Mouse (Mus musculus) midbrain, embryonic 14.5 days (tissue): ENCODE data around the gene Podxl2. TPM values are rescaled to one million over a fixed set of nuclear protein-coding genes. Genes with fewer than 3 reads are reported as not detected.

Source experiments
- ATAC-seq: fragments of 200-750 bp; cut with Nextera tagmentation; 2 replicates; pipeline ENCODE4 v1.8.0; 2017; ENCODE audit warnings: moderate number of reproducible peaks, moderate library complexity; ENCODE audit not compliant: low FRiP score, low TSS enrichment
- DNase-seq: peaks from one replicate; pipeline ENCODE4 v3.0.0-alpha.2; 2015
- H3K27ac ChIP-seq: fragments of 300-500 bp; sonication (generic); replicated peaks from 2 replicates; pipeline ENCODE4 v1.5.1; 2014; ENCODE audit warnings: mild to moderate bottlenecking, low read depth, low read length, moderate library complexity
- H3K27me3 ChIP-seq: fragments of 300-500 bp; sonication (generic); 2 replicates; pipeline ENCODE4 v1.6.1; 2014; ENCODE audit warnings: low read length, control low read depth, mixed read lengths; ENCODE audit not compliant: control insufficient read depth, insufficient read depth
- H3K36me3 ChIP-seq: fragments of 300-500 bp; sonication (generic); 2 replicates; pipeline ENCODE4 v1.6.1; 2014; ENCODE audit warnings: low read length, control low read depth; ENCODE audit not compliant: control insufficient read depth, insufficient read depth
- H3K4me1 ChIP-seq: fragments of 300-500 bp; sonication (generic); 2 replicates; pipeline ENCODE4 v1.6.1; 2014; ENCODE audit warnings: mild to moderate bottlenecking, antibody characterized with exemption, low read length, control low read depth; ENCODE audit not compliant: control insufficient read depth, insufficient read depth
- H3K4me2 ChIP-seq: fragments of 300-500 bp; sonication (generic); 2 replicates; pipeline ENCODE4 v1.6.1; 2014; ENCODE audit warnings: mild to moderate bottlenecking, low read length, moderate library complexity
- H3K4me3 ChIP-seq: fragments of 300-500 bp; sonication (generic); replicated peaks from 2 replicates; pipeline ENCODE4 v1.5.1; 2014; ENCODE audit warnings: low read depth, low read length
- H3K9ac ChIP-seq: fragments of 300-500 bp; sonication (generic); replicated peaks from 2 replicates; pipeline ENCODE4 v1.6.1; 2014; ENCODE audit warnings: mild to moderate bottlenecking, low read length, moderate library complexity
- H3K9me3 ChIP-seq: fragments of 300-500 bp; sonication (generic); 2 replicates; pipeline ENCODE4 v1.6.1; 2016; ENCODE audit warnings: low read length, control low read depth, mixed read lengths; ENCODE audit not compliant: control insufficient read depth
- WGBS: fragments of 180-500 bp; shearing (Covaris S2); extraction: QIAGEN DNeasy Blood & Tissue Kit; methylation state at CpG from one replicate; pipeline ENCODE4 v1.1.7; 2014; 5-methylcytosine and 5-hydroxymethylcytosine counted together
- polyA plus RNA-seq: library from polyadenylated mRNA; unstranded; fragments of >200 nt; fragmentation: Nextera tagmentation; extraction: Ambion mirVana; gene quantifications from 2 replicates; pipeline ENCODE4 v1.2.1, GENCODE M21; 2014

Gene Podxl2
- 525 and 630 TPM in 2 replicates for polyA plus RNA-seq

GRCm38 (mm10) chr6:88874868-88875508 is at the start of gene Podxl2:
TSS of gene Podxl2 (minus strand) at chr6:88875044.
- ATAC-seq, result peak; percentile 74

GRCm38 (mm10) chr6:88918802-88919201 is 44.0 kb upstream of the Podxl2 start:
- H3K9me3 ChIP-seq, result no peaks in the 10 kb centered on the region
- no peak overlapping the region for H3K4me2 ChIP-seq
- H3K27ac ChIP-seq, result no peak overlapping the region
- no peak overlapping the region for H3K4me3 ChIP-seq
- ATAC-seq (no peak), DNase-seq (no peak)
- 79% methylated on average over 8 of the region's 8 CpGs for WGBS
- no peaks in the 10 kb centered on the region for H3K4me1 ChIP-seq
- H3K36me3 ChIP-seq, result no peaks in the 10 kb centered on the region
- H3K9ac ChIP-seq, result no peak overlapping the region
- no peaks in the 10 kb centered on the region for H3K27me3 ChIP-seq

More at GRCm38 (mm10) chr6:88874868-88875508, at the start of gene Podxl2:
- Histone ChIP-seq H3K27me3 (no peaks in the 10 kb centered on the region), H3K36me3 (no peaks in the 10 kb centered on the region), H3K4me2 (peak within 1 kb of the TSS; percentile 93), H3K4me3 (peak within 1 kb of the TSS; percentile 82), H3K4me1 (peaks cover 36% of the 10 kb centered on the region), H3K9me3 (no peaks in the 10 kb centered on the region), H3K9ac (peak within 1 kb of the TSS; percentile 97), H3K27ac (peak within 1 kb of the TSS; percentile 95)
- DNase-seq, result peak; percentile 95
- 6% methylated on average over 52 of the region's 63 CpGs for WGBS

- H3K9me3 ChIP-seq, result no peaks in the 10 kb centered on the region
- no peaks in the 10 kb centered on the region for H3K4me1 ChIP-seq
- H3K9ac ChIP-seq, result no peak overlapping the region
- H3K36me3 ChIP-seq, result peaks cover 10% of the 10 kb centered on the region; the same call in 1 of the 2 replicates
- no peaks in the 10 kb centered on the region for H3K27me3 ChIP-seq
- no peak overlapping the region for H3K4me3 ChIP-seq
- no peak overlapping the region for H3K4me2 ChIP-seq
- H3K27ac ChIP-seq, result no peak overlapping the region
- ATAC-seq (no peak), DNase-seq (peak; percentile 58)
- 45% methylated on average over 1 of the region's 1 CpGs for WGBS
Observed at GRCm38 (mm10) chr6:88916153-88916552, 41.3 kb upstream of the Podxl2 start.

- Histone ChIP-seq H3K27ac (no peak overlapping the region), H3K9ac (no peak overlapping the region), H3K4me3 (no peak overlapping the region), H3K9me3 (no peaks in the 10 kb centered on the region), H3K36me3 (peaks cover 15% of the 10 kb centered on the region), H3K4me2 (no peak overlapping the region), H3K27me3 (no peaks in the 10 kb centered on the region), H3K4me1 (no peaks in the 10 kb centered on the region)
- DNase-seq (peak; percentile 6), ATAC-seq (no peak)
- WGBS, result 76% methylated on average over 4 of the region's 4 CpGs
Observed at GRCm38 (mm10) chr6:88915510-88915909, 40.7 kb upstream of the Podxl2 start.

GRCm38 (mm10) chr6:88914799-88915198 is 40.0 kb upstream of the Podxl2 start:
- ATAC-seq, result no peak
- WGBS, result 86% methylated on average over 5 of the region's 5 CpGs

GRCm38 (mm10) chr6:88913440-88913839 is 38.6 kb upstream of the Podxl2 start:
- Histone ChIP-seq H3K36me3 (peaks cover 29% of the 10 kb centered on the region), H3K9ac (no peak overlapping the region), H3K27me3 (no peaks in the 10 kb centered on the region), H3K4me1 (no peaks in the 10 kb centered on the region), H3K9me3 (no peaks in the 10 kb centered on the region), H3K4me2 (no peak overlapping the region), H3K27ac (no peak overlapping the region), H3K4me3 (no peak overlapping the region)
- DNase-seq (no peak), ATAC-seq (no peak)

More at GRCm38 (mm10) chr6:88914799-88915198, 40.0 kb upstream of the Podxl2 start:
- Histone ChIP-seq H3K27ac (no peak overlapping the region), H3K27me3 (no peaks in the 10 kb centered on the region), H3K4me2 (no peak overlapping the region), H3K4me3 (no peak overlapping the region), H3K36me3 (peaks cover 21% of the 10 kb centered on the region), H3K9ac (no peak overlapping the region), H3K4me1 (no peaks in the 10 kb centered on the region), H3K9me3 (no peaks in the 10 kb centered on the region)
- no peak for DNase-seq

GRCm38 (mm10) chr6:88913022-88913421 is 38.2 kb upstream of the Podxl2 start:
- no peak overlapping the region for H3K4me3 ChIP-seq
- no peak overlapping the region for H3K27ac ChIP-seq
- ATAC-seq, result no peak
- peaks cover 29% of the 10 kb centered on the region for H3K36me3 ChIP-seq
- no peak overlapping the region for H3K4me2 ChIP-seq
- H3K9ac ChIP-seq, result no peak overlapping the region
- no peaks in the 10 kb centered on the region for H3K9me3 ChIP-seq
- no peaks in the 10 kb centered on the region for H3K4me1 ChIP-seq
- H3K27me3 ChIP-seq, result no peaks in the 10 kb centered on the region
- no peak for DNase-seq
- 85% methylated on average over 4 of the region's 4 CpGs for WGBS

- Histone ChIP-seq H3K4me3 (no peak overlapping the region), H3K4me1 (no peaks in the 10 kb centered on the region; the same call in 1 of the 2 replicates), H3K9me3 (no peaks in the 10 kb centered on the region), H3K27ac (no peak overlapping the region), H3K27me3 (no peaks in the 10 kb centered on the region), H3K4me2 (no peak overlapping the region), H3K36me3 (peaks cover 29% of the 10 kb centered on the region), H3K9ac (no peak overlapping the region)
- no peak for DNase-seq
- no peak for ATAC-seq
- 90% methylated on average over 6 of the region's 6 CpGs for WGBS
Observed at GRCm38 (mm10) chr6:88909151-88909550, 34.3 kb upstream of the Podxl2 start.
